Mouse (Mus musculus): ENCODE data around the gene Amotl1.

DNA sequence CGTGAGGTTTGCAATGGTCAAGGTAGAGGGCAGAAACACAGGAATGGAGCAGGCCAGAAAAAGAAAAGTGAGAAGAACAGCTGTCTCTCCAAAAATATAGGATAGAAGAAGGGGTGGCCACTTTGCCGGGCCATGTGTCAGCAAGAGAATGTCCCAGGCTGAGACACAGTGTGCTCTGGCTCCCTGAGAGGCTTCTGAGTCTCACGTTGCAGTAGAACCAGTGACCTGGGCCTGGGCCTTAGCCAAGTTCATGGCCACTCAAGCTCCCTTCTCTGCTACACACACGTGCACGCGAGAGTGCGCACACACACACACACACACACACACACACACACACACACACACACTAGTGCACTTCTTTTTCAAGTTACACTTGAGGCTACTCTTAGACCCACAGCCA lies 48.0 kb downstream of the Amotl1 start:
- no peak for TF ChIP-seq CTCF (conservative IDR thresholded peaks at IDR 0.05; ENCODE audit: low read length)
- no peak for TF ChIP-seq POU5F1 (IDR thresholded peaks at IDR 0.05; ENCODE audit: borderline replicate concordance, low read length)
- TF ChIP-seq NANOG (IDR thresholded peaks at IDR 0.05; ENCODE audit: borderline replicate concordance, low read length), result no peak

Data from E14TG2a.4 (cell line).